Mouse (Mus musculus): ENCODE data around the gene Gabrb1. TPM values are rescaled to one million over a fixed set of nuclear protein-coding genes. Genes with fewer than 3 reads are reported as not detected.

Gene Gabrb1
- total and polyA plus RNA-seq, 3 experiments = 0.03 TPM; not detected in 2

DNA sequence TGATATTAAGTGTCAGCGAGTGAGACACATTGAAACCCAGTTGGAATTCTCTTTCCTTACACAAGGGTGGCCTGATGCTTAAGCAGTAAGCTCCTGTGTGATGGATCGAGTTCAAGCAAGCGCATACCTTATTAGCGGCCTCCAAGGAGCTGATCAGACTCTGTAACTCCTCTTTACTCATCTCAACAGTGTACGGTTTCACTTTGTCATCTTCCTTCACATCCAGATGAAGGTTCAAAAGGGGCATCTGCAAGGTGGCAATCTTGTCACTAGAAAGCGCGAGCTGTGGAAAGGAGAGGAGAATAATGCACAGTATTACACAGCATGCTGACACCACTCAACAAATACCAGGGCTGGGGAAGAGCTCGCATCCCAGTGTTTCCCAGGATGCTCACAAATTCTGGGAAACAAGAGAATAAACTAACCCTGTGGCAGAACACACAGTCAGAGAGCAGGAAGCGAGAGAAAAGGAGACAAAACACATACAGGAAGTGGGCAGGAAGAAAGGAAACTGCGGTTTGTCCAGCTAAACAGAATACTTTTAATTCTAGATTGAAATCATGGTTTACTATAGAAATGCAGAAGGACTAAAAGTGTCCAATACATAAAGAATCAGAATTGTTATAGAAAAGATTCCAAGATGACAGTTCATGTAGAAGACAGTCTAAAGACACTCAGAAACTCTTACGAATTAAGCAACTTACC, 503.0 kb downstream of the Gabrb1 start:
- Histone ChIP-seq H3K4me3 (ENCODE audit: control insufficient read depth in 1 of 2, insufficient read depth in 1 of 2, low read depth in 2 of 2, low read length in 2 of 2) (no peak overlapping the region), H3K9ac (ENCODE audit: control insufficient read depth, low read depth, low read length, poor library complexity, severe bottlenecking) (no peak overlapping the region), H3K27me3 (ENCODE audit: control insufficient read depth in 1 of 2, insufficient read depth in 2 of 2, low read length in 2 of 2) (no peaks in the 10 kb centered on the region), H3K36me3 (ENCODE audit: control insufficient read depth in 1 of 2, insufficient read depth in 2 of 2, low read length in 2 of 2) (peaks cover 9 to 12% of the 10 kb centered on the region in 2 experiments), H3K27ac (ENCODE audit: control insufficient read depth, low read depth, low read length) (no peak overlapping the region), H3K4me1 (ENCODE audit: control insufficient read depth in 1 of 2, insufficient read depth in 2 of 2, low read length in 2 of 2) (peaks cover under 1 to 2% of the 10 kb centered on the region in 2 experiments), H3K9me3 (replicated peaks; ENCODE audit: insufficient read depth, low read length) (no peaks in the 10 kb centered on the region), H3K79me2 (ENCODE audit: control insufficient read depth, insufficient read depth, low read length, poor library complexity) (peaks cover 3% of the 10 kb centered on the region)
- no peak for DNase-seq (ENCODE audit: low read depth, low spot score)
- TF ChIP-seq NRF1 (IDR thresholded peaks at IDR 0.05; ENCODE audit: insufficient read depth, low read depth, low read length, poor library complexity, severe bottlenecking) = no peak
- no peak for TF ChIP-seq POLR2AphosphoS5 (IDR thresholded peaks at IDR 0.05; ENCODE audit: borderline replicate concordance, low read depth, low read length)
- TF ChIP-seq MAZ (IDR thresholded peaks at IDR 0.05; ENCODE audit: low read depth, low read length) = no peak
- no peak for TF ChIP-seq POLR2AphosphoS2 (IDR thresholded peaks at IDR 0.05; ENCODE audit: low read length)

DNA sequence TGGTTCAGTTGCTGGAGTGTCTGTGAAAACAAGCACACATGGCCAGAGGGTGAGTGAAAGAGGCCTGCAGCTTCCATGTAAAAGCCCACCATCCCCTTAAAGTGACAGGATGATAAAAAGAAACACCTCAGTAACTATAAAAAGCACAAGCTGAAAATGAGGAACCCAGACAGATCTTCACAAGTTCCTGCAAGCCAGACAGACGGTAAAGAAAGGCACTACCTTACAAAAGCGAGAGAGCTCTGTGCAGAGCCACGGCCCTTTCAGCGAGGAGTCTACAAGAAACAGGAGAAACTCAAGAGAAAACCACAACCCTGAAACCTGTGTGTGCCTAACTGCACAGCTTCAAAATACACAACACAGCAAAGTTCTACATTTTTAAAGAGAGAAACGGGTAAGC, 504.9 kb downstream of the Gabrb1 start:
- H3K79me2 ChIP-seq (ENCODE audit: control insufficient read depth, insufficient read depth, low read length, poor library complexity) = peaks cover 16% of the 10 kb centered on the region
- peaks cover 12 to 22% of the 10 kb centered on the region in 2 experiments for H3K36me3 ChIP-seq (ENCODE audit: control insufficient read depth in 1 of 2, insufficient read depth in 2 of 2, low read length in 2 of 2)
- no peak overlapping the region for H3K27ac ChIP-seq (ENCODE audit: control insufficient read depth, low read depth, low read length)
- no peak overlapping the region for H3K4me3 ChIP-seq (ENCODE audit: control insufficient read depth in 1 of 2, insufficient read depth in 1 of 2, low read depth in 2 of 2, low read length in 2 of 2)
- H3K9me3 ChIP-seq (replicated peaks; ENCODE audit: insufficient read depth, low read length) = no peaks in the 10 kb centered on the region
- no peak for DNase-seq (ENCODE audit: low read depth, low spot score)
- no peak overlapping the region for H3K9ac ChIP-seq (ENCODE audit: control insufficient read depth, low read depth, low read length, poor library complexity, severe bottlenecking)
- H3K4me1 ChIP-seq (ENCODE audit: control insufficient read depth in 1 of 2, insufficient read depth in 2 of 2, low read length in 2 of 2) = peaks cover 7 to 13% of the 10 kb centered on the region in 2 experiments
- H3K27me3 ChIP-seq (ENCODE audit: control insufficient read depth in 1 of 2, insufficient read depth in 2 of 2, low read length in 2 of 2) = no peaks in the 10 kb centered on the region
- TF ChIP-seq TCF12 (IDR thresholded peaks at IDR 0.05; ENCODE audit: low read depth, low read length) = no peak
- no peak for TF ChIP-seq NELFE (IDR thresholded peaks at IDR 0.05; ENCODE audit: low read depth, low read length)
- TF ChIP-seq CHD1 (IDR thresholded peaks at IDR 0.05; ENCODE audit: low read depth, low read length) = no peak
- TF ChIP-seq UBTF (IDR thresholded peaks at IDR 0.05; ENCODE audit: borderline replicate concordance, insufficient read depth, low read depth, low read length) = no peak
- no peak for TF ChIP-seq ZC3H11A (IDR thresholded peaks at IDR 0.05; ENCODE audit: low read depth, low read length)
- TF ChIP-seq KAT2A (conservative IDR thresholded peaks at IDR 0.05; ENCODE audit: low read depth, low read length) = no peak
- no peak for TF ChIP-seq TAL1 (IDR thresholded peaks at IDR 0.05; ENCODE audit: low read length)
- no peak for TF ChIP-seq POLR2AphosphoS2 (IDR thresholded peaks at IDR 0.05; ENCODE audit: low read length)
- TF ChIP-seq MAFK (IDR thresholded peaks at IDR 0.05; ENCODE audit: borderline replicate concordance, low read depth, low read length) = no peak
- no peak for TF ChIP-seq JUND (IDR thresholded peaks at IDR 0.05; ENCODE audit: low read depth, low read length)
- TF ChIP-seq ZNF384 (IDR thresholded peaks at IDR 0.05; ENCODE audit: low read depth, low read length) = no peak

All from MEL (cell line).